Mouse (Mus musculus) liver, postnatal 0 days (tissue): ENCODE data around the gene Pnma1.

ENCODE experiments used
- CTCF ChIP-seq: sonication (generic); IDR thresholded peaks from 2 replicates; pipeline ENCODE4 v1.5.1; 2016; ENCODE audit warnings: antibody characterized with exemption, low read depth
- EP300 ChIP-seq: IDR thresholded peaks from 2 replicates; pipeline ENCODE4 v1.6.1; 2016; ENCODE audit warnings: antibody characterized with exemption, low read depth, mild to moderate bottlenecking

GRCm38 (mm10) chr12:84180090-84180489, 31.8 kb upstream of the Pnma1 start:
- no peak for TF ChIP-seq CTCF
- no peak for TF ChIP-seq EP300
